Mouse (Mus musculus) forebrain, postnatal 0 days (tissue): ENCODE results near the gene Tecpr1. TPM values are rescaled to one million over a fixed set of nuclear protein-coding genes. Genes with fewer than 3 reads are reported as not detected.
A peak's percentile ranks its signal among the peaks of the same experiment; 100 is the strongest.

Source experiments
- ATAC-seq: fragments of 200-750 bp; cut with Nextera tagmentation; 2 replicates; pipeline ENCODE4 v1.8.0; 2017; ENCODE audit warnings: mild to moderate bottlenecking, moderate library complexity
- DNase-seq: peaks from one replicate; pipeline ENCODE4 v3.0.0-alpha.2; 2015
- H3K27ac ChIP-seq: fragments of 300-500 bp; sonication (generic); 2 replicates; pipeline ENCODE4 v1.5.1; 2014; ENCODE audit warnings: low read depth, mild to moderate bottlenecking, antibody characterized with exemption, low read length, moderate library complexity, mixed read lengths
- H3K27me3 ChIP-seq: fragments of 300-500 bp; sonication (generic); 2 replicates; pipeline ENCODE4 v1.6.1; 2014; ENCODE audit warnings: mild to moderate bottlenecking, low read length, mixed read lengths; ENCODE audit not compliant: insufficient read depth
- H3K36me3 ChIP-seq: fragments of 300-500 bp; sonication (generic); 2 replicates; pipeline ENCODE4 v1.6.1; 2014; ENCODE audit warnings: mild to moderate bottlenecking, moderate library complexity; ENCODE audit not compliant: insufficient read depth
- H3K4me1 ChIP-seq: fragments of 300-500 bp; sonication (generic); 2 replicates; pipeline ENCODE4 v1.6.1; 2014; ENCODE audit warnings: antibody characterized with exemption; ENCODE audit not compliant: insufficient read depth
- H3K4me2 ChIP-seq: fragments of 300-500 bp; sonication (generic); 2 replicates; pipeline ENCODE4 v1.6.1; 2014; ENCODE audit warnings: low read depth, mild to moderate bottlenecking, moderate library complexity
- H3K4me3 ChIP-seq: fragments of 300-500 bp; sonication (generic); 2 replicates; pipeline ENCODE4 v1.5.1; 2014; ENCODE audit warnings: low read depth, low read length, mixed read lengths
- H3K9ac ChIP-seq: fragments of 300-500 bp; sonication (generic); 2 replicates; pipeline ENCODE4 v1.6.1; 2014; ENCODE audit warnings: mild to moderate bottlenecking
- H3K9me3 ChIP-seq: fragments of 300-500 bp; sonication (generic); 2 replicates; pipeline ENCODE4 v1.6.1; 2016; ENCODE audit warnings: low read length
- CTCF ChIP-seq: sonication (generic); IDR thresholded peaks from 2 replicates; pipeline ENCODE4 v1.5.1; 2016; ENCODE audit warnings: antibody characterized with exemption, control low read depth, low read depth
- WGBS: fragments of 180-500 bp; shearing (Covaris S2); extraction: QIAGEN DNeasy Blood & Tissue Kit; methylation state at CpG from one replicate; pipeline ENCODE4 v1.1.7; 2014; 5-methylcytosine and 5-hydroxymethylcytosine counted together
- polyA plus RNA-seq: library from polyadenylated mRNA; unstranded; fragments of >200 nt; fragmentation: Nextera tagmentation; extraction: Ambion mirVana; gene quantifications from 2 replicates; pipeline ENCODE4 v1.2.1, GENCODE M21; 2015
- total RNA-seq: library from RNA; depleted of rRNA; stranded (reverse); fragments of >200 nt; gene quantifications from 2 replicates; pipeline ENCODE4 v1.2.3, GENCODE M21; 2014; rRNA removed

Gene Tecpr1
- total and polyA plus RNA-seq, 2 experiments from 2014 or later: 32.7 to 57.7 TPM

GRCm38 (mm10) chr5:144162080-144162812 is 61.2 kb downstream of the Tecpr1 start:
- 83% methylated on average over 5 of the region's 5 CpGs for WGBS
- ATAC-seq: no peak
- Histone ChIP-seq H3K27ac (no peak overlapping the region), H3K9ac (no peak overlapping the region), H3K27me3 (no peaks in the 10 kb centered on the region), H3K36me3 (peaks cover 45% of the 10 kb centered on the region), H3K4me3 (no peak overlapping the region), H3K4me2 (no peak overlapping the region), H3K4me1 (no peaks in the 10 kb centered on the region), H3K9me3 (no peaks in the 10 kb centered on the region)
- no peak for DNase-seq
- TF ChIP-seq CTCF: no peak

- H3K9me3 ChIP-seq: no peaks in the 10 kb centered on the region
- DNase-seq (no peak), ATAC-seq (no peak)
- H3K27ac ChIP-seq: no peak overlapping the region
- H3K4me2 ChIP-seq: no peak overlapping the region
- no peaks in the 10 kb centered on the region for H3K27me3 ChIP-seq
- no peak overlapping the region for H3K9ac ChIP-seq
- peaks cover 35% of the 10 kb centered on the region for H3K36me3 ChIP-seq
- no peaks in the 10 kb centered on the region for H3K4me1 ChIP-seq
- no peak overlapping the region for H3K4me3 ChIP-seq
- TF ChIP-seq CTCF: no peak
- 73% methylated on average over 8 of the region's 8 CpGs for WGBS
Observed at GRCm38 (mm10) chr5:144159137-144159536, 64.3 kb downstream of the Tecpr1 start.

DNA sequence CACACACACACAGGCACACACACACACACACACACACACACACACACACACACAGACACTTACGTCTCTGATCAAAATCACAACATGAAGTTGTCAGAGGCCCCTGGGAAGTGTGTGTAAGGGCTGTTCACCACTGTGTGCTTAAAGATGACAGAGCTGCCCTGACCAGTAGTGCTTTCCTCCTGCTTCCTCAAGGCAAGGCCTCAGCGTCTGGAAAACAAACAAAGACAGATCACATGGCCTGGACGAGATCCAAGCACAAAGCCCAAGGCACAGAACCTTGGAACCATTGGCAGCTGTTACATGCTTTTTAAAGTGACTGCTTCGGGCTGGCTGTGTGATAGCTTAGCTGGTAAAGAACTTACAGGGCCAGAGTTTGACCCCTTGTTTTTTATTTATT is 64.8 kb downstream of the Tecpr1 start:
- no peak overlapping the region for H3K4me3 ChIP-seq
- peak; percentile 56 for ATAC-seq
- TF ChIP-seq CTCF: no peak
- 14% methylated on average over 4 of the region's 4 CpGs for WGBS
- peak; percentile 62 for DNase-seq
- no peak overlapping the region for H3K9ac ChIP-seq
- H3K9me3 ChIP-seq: no peaks in the 10 kb centered on the region
- H3K4me1 ChIP-seq: no peaks in the 10 kb centered on the region
- no peak overlapping the region for H3K4me2 ChIP-seq
- H3K36me3 ChIP-seq: peaks cover 32% of the 10 kb centered on the region
- H3K27ac ChIP-seq: no peak overlapping the region; the same call in 1 of the 2 replicates
- no peaks in the 10 kb centered on the region for H3K27me3 ChIP-seq

DNA sequence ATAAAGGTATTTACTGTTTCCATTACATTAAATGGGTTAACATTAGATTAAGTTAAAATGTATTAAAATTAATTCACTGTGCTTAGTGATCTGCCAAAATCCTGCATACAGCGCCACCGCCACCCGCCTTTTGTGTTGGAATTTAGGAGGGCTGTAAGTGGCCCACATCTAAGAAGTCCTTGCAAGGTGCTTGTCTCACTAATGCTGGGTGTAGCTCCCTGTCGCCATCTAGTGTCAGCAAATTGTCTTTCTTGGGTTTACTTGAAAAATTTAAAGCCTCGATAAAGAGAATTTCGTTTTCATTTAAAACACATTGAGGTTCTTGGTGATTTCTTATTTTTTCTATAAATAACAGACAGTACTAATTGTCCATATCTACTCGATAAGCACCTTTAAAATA is 68.9 kb downstream of the Tecpr1 start:
- DNase-seq: peak; percentile 89
- H3K27me3 ChIP-seq: no peaks in the 10 kb centered on the region
- no peak overlapping the region for H3K27ac ChIP-seq
- peak; percentile 85 for TF ChIP-seq CTCF
- H3K9me3 ChIP-seq: no peaks in the 10 kb centered on the region
- no peak overlapping the region for H3K4me3 ChIP-seq
- 18% methylated on average over 7 of the region's 7 CpGs for WGBS
- H3K9ac ChIP-seq: no peak overlapping the region
- no peaks in the 10 kb centered on the region for H3K4me1 ChIP-seq
- peaks cover 43% of the 10 kb centered on the region for H3K36me3 ChIP-seq
- no peak overlapping the region for H3K4me2 ChIP-seq
- ATAC-seq: peak; percentile 65

- WGBS: 96% methylated on average over 4 of the region's 4 CpGs
Observed at GRCm38 (mm10) chr5:144151270-144151669, 72.1 kb downstream of the Tecpr1 start.

GRCm38 (mm10) chr5:144149530-144149929 is 73.9 kb downstream of the Tecpr1 start:
- WGBS: 92% methylated on average over 4 of the region's 4 CpGs

More at GRCm38 (mm10) chr5:144151270-144151669, 72.1 kb downstream of the Tecpr1 start:
- Histone ChIP-seq H3K27ac (no peak overlapping the region), H3K9ac (no peak overlapping the region), H3K4me3 (no peak overlapping the region), H3K4me2 (no peak overlapping the region), H3K27me3 (no peaks in the 10 kb centered on the region), H3K4me1 (no peaks in the 10 kb centered on the region), H3K9me3 (no peaks in the 10 kb centered on the region), H3K36me3 (peaks cover 46% of the 10 kb centered on the region)
- DNase-seq (no peak), ATAC-seq (no peak)
- TF ChIP-seq CTCF: no peak

DNA sequence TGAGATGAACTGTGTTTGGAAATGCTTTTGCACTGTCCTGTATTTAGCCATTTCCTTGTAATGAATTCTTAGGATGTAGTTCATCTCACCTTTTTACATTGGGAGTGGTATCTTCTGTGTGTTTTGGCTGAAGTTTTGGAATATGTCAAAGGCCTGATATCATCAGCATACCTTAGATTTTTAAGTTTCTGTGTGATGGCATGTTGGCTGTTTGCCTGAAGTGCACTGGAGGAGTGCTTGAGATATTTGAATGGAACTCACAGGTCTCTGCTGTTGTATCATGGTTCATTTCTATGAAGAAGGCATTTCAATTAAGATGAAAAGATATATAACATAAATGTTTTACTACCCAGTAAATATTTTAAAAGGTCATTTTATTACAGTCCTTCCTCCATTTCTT is 76.5 kb downstream of the Tecpr1 start:
- no peak for TF ChIP-seq CTCF
- peaks cover 48% of the 10 kb centered on the region for H3K36me3 ChIP-seq
- H3K27ac ChIP-seq: no peak overlapping the region
- no peak overlapping the region for H3K9ac ChIP-seq
- H3K4me3 ChIP-seq: no peak overlapping the region
- DNase-seq: no peak
- no peaks in the 10 kb centered on the region for H3K4me1 ChIP-seq
- H3K27me3 ChIP-seq: no peaks in the 10 kb centered on the region
- ATAC-seq: no peak
- H3K9me3 ChIP-seq: no peaks in the 10 kb centered on the region
- H3K4me2 ChIP-seq: no peak overlapping the region

More at GRCm38 (mm10) chr5:144149530-144149929, 73.9 kb downstream of the Tecpr1 start:
- no peak overlapping the region for H3K9ac ChIP-seq
- peaks cover 49% of the 10 kb centered on the region for H3K36me3 ChIP-seq
- no peak overlapping the region for H3K4me2 ChIP-seq
- DNase-seq: no peak
- no peaks in the 10 kb centered on the region for H3K4me1 ChIP-seq
- no peak overlapping the region for H3K4me3 ChIP-seq
- no peak for ATAC-seq
- no peaks in the 10 kb centered on the region for H3K9me3 ChIP-seq
- no peak for TF ChIP-seq CTCF
- H3K27ac ChIP-seq: no peak overlapping the region
- no peaks in the 10 kb centered on the region for H3K27me3 ChIP-seq

Other genes starting within 250 kb of the Tecpr1 start
- gene Ccz1, start 208.7 kb downstream of the Tecpr1 start, total RNA-seq: 75.7 and 80.4 TPM in 2 replicates
- gene Ccz1, start 208.7 kb downstream of the Tecpr1 start, polyA plus RNA-seq: 80.5 and 83.8 TPM in 2 replicates
- gene Ocm, start 196.9 kb downstream of the Tecpr1 start, total RNA-seq: not detected in 2 replicates
- gene Ocm, start 196.9 kb downstream of the Tecpr1 start, polyA plus RNA-seq: 0.98 TPM in 1 of 2 replicates, not detected in the other
- gene Lmtk2, start 123.2 kb downstream of the Tecpr1 start, total RNA-seq: 56.2 and 63.9 TPM in 2 replicates
- gene Lmtk2, start 123.2 kb downstream of the Tecpr1 start, polyA plus RNA-seq: 6.1 and 7.4 TPM in 2 replicates
- gene Bhlha15, start 33.3 kb downstream of the Tecpr1 start, total RNA-seq: 0.77 TPM in 1 of 2 replicates, not detected in the other
- 0.11 TPM in 1 of 2 replicates, not detected in the other for gene Bhlha15, start 33.3 kb downstream of the Tecpr1 start, polyA plus RNA-seq
- gene Bri3, start 20.8 kb upstream of the Tecpr1 start, total RNA-seq: 17.6 and 26.5 TPM in 2 replicates
- 138 and 151 TPM in 2 replicates for gene Bri3, start 20.8 kb upstream of the Tecpr1 start, polyA plus RNA-seq
- 0.10 and 0.23 TPM in 2 replicates for gene Baiap2l1, start 134.5 kb upstream of the Tecpr1 start, total RNA-seq
- gene Baiap2l1, start 134.5 kb upstream of the Tecpr1 start, polyA plus RNA-seq: 0.72 and 0.93 TPM in 2 replicates